Mouse (Mus musculus) megakaryocyte, embryonic 14.5 days (primary cell): ENCODE data around the gene Tbx2.

Source experiments
- FLI1 ChIP-seq: IDR thresholded peaks from 2 replicates; pipeline ENCODE4 v1.6.1; 2012; ENCODE audit warnings: low read length, inconsistent platforms, mixed read lengths
- GATA1 ChIP-seq: IDR thresholded peaks from 3 replicates; pipeline ENCODE4 v1.6.1; 2012; ENCODE audit warnings: mixed read lengths, low read length, inconsistent platforms, borderline replicate concordance

GRCm38 (mm10) chr11:85821659-85822058 is 10.7 kb upstream of the Tbx2 start:
- no peak for TF ChIP-seq GATA1
- no peak for TF ChIP-seq FLI1
